Mouse (Mus musculus): Measurements from ENCODE around the gene Mterf1a.

GRCm38 (mm10) chr5:3845026-3845425 is 48.7 kb downstream of the Mterf1a start, which contains the start of gene Lrrd1:
- TF ChIP-seq CTCF (IDR thresholded peaks at IDR 0.05) (no peak), EP300 (IDR thresholded peaks at IDR 0.05; ENCODE audit: insufficient read depth, low read depth, low read length) (no peak), POLR2A (IDR thresholded peaks at IDR 0.05; ENCODE audit: insufficient read depth, low read depth, low read length) (no peak)

Data from heart, adult 2 months (tissue).